In the genomic region with DNA sequence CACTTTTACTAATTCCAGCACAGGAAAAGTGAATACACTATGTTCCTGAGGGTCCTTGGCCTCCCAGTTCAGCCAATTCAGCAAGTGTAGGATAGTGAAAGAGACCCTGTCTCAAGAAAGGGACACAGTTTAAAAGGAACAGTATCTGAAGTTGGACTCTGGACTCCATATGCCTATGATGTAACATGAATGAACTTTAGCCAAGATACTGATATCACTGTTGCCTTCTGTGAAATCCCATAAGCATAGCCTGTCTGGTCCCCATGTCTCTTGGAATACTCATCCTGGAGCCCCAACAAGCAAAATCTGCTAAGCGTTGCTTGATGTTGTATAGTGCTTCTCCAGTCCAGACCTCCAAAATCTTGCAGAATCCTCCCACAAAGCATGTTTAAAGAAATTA, we compare ENCODE assay signal across 28 mouse cellular contexts. TPM values are rescaled to one million over a fixed set of nuclear protein-coding genes. Genes with fewer than 3 reads are reported as not detected.
"Had no signal": no experiment of that assay in that cellular context is flagged by ENCODE, and none has a peak within 500 bp of the region (broad histone marks: within the 10 kb centered on the region; RNA-seq: fewer than 3 reads in every experiment).

No protein-coding gene starts in this region.

- H3K9me3 ChIP-seq: embryonic facial prominence, embryonic 10.5 days; embryonic facial prominence, embryonic 12.5 days; embryonic facial prominence, embryonic 13.5 days; embryonic facial prominence, embryonic 15.5 days; forebrain, embryonic 10.5 days; forebrain, embryonic 12.5 days; forebrain, embryonic 13.5 days; forebrain, embryonic 15.5 days had no signal

- H3K4me2 ChIP-seq: embryonic facial prominence, embryonic 12.5 days; embryonic facial prominence, embryonic 13.5 days; embryonic facial prominence, embryonic 15.5 days; forebrain, embryonic 12.5 days; forebrain, embryonic 13.5 days; forebrain, embryonic 15.5 days had no signal

- H3K27me3 ChIP-seq: embryonic facial prominence, embryonic 12.5 days; embryonic facial prominence, embryonic 13.5 days; embryonic facial prominence, embryonic 15.5 days; forebrain, embryonic 12.5 days; forebrain, embryonic 13.5 days; forebrain, embryonic 15.5 days had no signal

- DNase-seq: cerebellum, adult 2 months; cerebellum, adult 8-10 months; cerebellum, adult 9-10 months; cerebellum, adult 9-11 months; cerebellum, postnatal 10 days; cerebellum, postnatal 14 days; cerebellum, postnatal 25 days; cerebellum, postnatal 36 days; embryo, embryonic 11 days; forebrain, postnatal 0 days; gastrocnemius, adult 2 months; gastrocnemius, postnatal 10 days; gastrocnemius, postnatal 14 days; gastrocnemius, postnatal 25 days; heart, adult 11 months; heart, adult 18-20 months; heart, adult 2 months had no signal

- H3K4me1 ChIP-seq: embryonic facial prominence, embryonic 10.5 days; embryonic facial prominence, embryonic 12.5 days; embryonic facial prominence, embryonic 13.5 days; embryonic facial prominence, embryonic 15.5 days; forebrain, embryonic 10.5 days; forebrain, embryonic 12.5 days; forebrain, embryonic 13.5 days; forebrain, embryonic 15.5 days had no signal

- H3K4me3 ChIP-seq: embryonic facial prominence, embryonic 10.5 days; embryonic facial prominence, embryonic 12.5 days; embryonic facial prominence, embryonic 13.5 days; embryonic facial prominence, embryonic 15.5 days; erythroblast, embryonic 14.5 days; forebrain, embryonic 10.5 days; forebrain, embryonic 12.5 days; forebrain, embryonic 13.5 days; forebrain, embryonic 15.5 days; gastrocnemius, adult 2 months; heart, adult 2 months had no signal

- H3K9ac ChIP-seq: embryonic facial prominence, embryonic 12.5 days; embryonic facial prominence, embryonic 13.5 days; embryonic facial prominence, embryonic 15.5 days; forebrain, embryonic 12.5 days; forebrain, embryonic 13.5 days; forebrain, embryonic 15.5 days; forebrain, postnatal 0 days had no signal

- ATAC-seq: forebrain, embryonic 13.5 days; forebrain, embryonic 14.5 days; forebrain, embryonic 15.5 days; forebrain, embryonic 16.5 days; forebrain, postnatal 0 days had no signal

- H3K27ac ChIP-seq: embryonic facial prominence, embryonic 10.5 days; embryonic facial prominence, embryonic 12.5 days; embryonic facial prominence, embryonic 13.5 days; embryonic facial prominence, embryonic 15.5 days; forebrain, embryonic 10.5 days; forebrain, embryonic 12.5 days; forebrain, embryonic 13.5 days; forebrain, embryonic 15.5 days; gastrocnemius, adult 2 months; heart, adult 2 months had no signal

RNA-seq across cellular contexts. Expression of a gene that starts 46.8 kb away (rescaled TPM):
- polyA plus RNA-seq: erythroblast, embryonic 14.5 days had no signal
